Mouse (Mus musculus): ENCODE measurements around the gene Rnase4. TPM values are rescaled to one million over a fixed set of nuclear protein-coding genes. Genes with fewer than 3 reads are reported as not detected.

Gene Rnase4
- 124 TPM for polyA plus RNA-seq (2015; fragmentation: Illumina TruSeq; extraction: RNeasy Lipid Tissue Mini Kit (QIAGEN cat#74804); ENCODE audit: insufficient read depth, low read depth, low replicate concordance)

GRCm38 (mm10) chr14:51090921-51091900, at the start of gene Rnase4, which contains the start of gene Ang:
Gene Rnase4 (plus strand): TSS chr14:51091077.
Gene Ang (plus strand): TSS chr14:51091150.

GRCm38 (mm10) chr14:51041769-51042168, 49.1 kb upstream of the Rnase4 start, which contains the start of gene Rnase9:
Gene Rnase9 (minus strand): TSS chr14:51041869.

GRCm38 (mm10) chr14:51050063-51050462, 40.8 kb upstream of the Rnase4 start, which contains the start of gene Rnase11:
Gene Rnase11 (minus strand): TSS chr14:51050163.

GRCm38 (mm10) chr14:51057401-51057831, 33.5 kb upstream of the Rnase4 start, which contains the start of gene Rnase12:
Gene Rnase12 (minus strand): TSS chr14:51057661.

GRCm38 (mm10) chr14:51074335-51074734, 16.5 kb upstream of the Rnase4 start, which contains the start of gene Olfr750:
Gene Olfr750 (minus strand): TSS chr14:51074435.

GRCm38 (mm10) chr14:51113916-51114560, 23.2 kb downstream of the Rnase4 start, which contains the start of gene Eddm3b:
Gene Eddm3b (plus strand): TSS chr14:51114426.

GRCm38 (mm10) chr14:51146685-51147084, 55.8 kb downstream of the Rnase4 start, which contains the start of gene Rnase1:
Gene Rnase1 (minus strand): TSS chr14:51146785.

Other genes with a start within 250 kb of the Rnase4 start
- 8.0 TPM for gene Tep1, start 220.5 kb upstream of the Rnase4 start, polyA plus RNA-seq (2015; fragmentation: Illumina TruSeq; extraction: RNeasy Lipid Tissue Mini Kit (QIAGEN cat#74804); ENCODE audit: insufficient read depth, low read depth, low replicate concordance)
- 0.18 TPM for gene Klhl33, start 193.6 kb upstream of the Rnase4 start, polyA plus RNA-seq (2015; fragmentation: Illumina TruSeq; extraction: RNeasy Lipid Tissue Mini Kit (QIAGEN cat#74804); ENCODE audit: insufficient read depth, low read depth, low replicate concordance)
- gene Osgep, start 166.2 kb upstream of the Rnase4 start, polyA plus RNA-seq (2015; fragmentation: Illumina TruSeq; extraction: RNeasy Lipid Tissue Mini Kit (QIAGEN cat#74804); ENCODE audit: insufficient read depth, low read depth, low replicate concordance) = 13.7 TPM
- gene Apex1, start 166.1 kb upstream of the Rnase4 start, polyA plus RNA-seq (2015; fragmentation: Illumina TruSeq; extraction: RNeasy Lipid Tissue Mini Kit (QIAGEN cat#74804); ENCODE audit: insufficient read depth, low read depth, low replicate concordance) = 6.9 TPM
- 14.0 TPM for gene Pip4p1, start 160.2 kb upstream of the Rnase4 start, polyA plus RNA-seq (2015; fragmentation: Illumina TruSeq; extraction: RNeasy Lipid Tissue Mini Kit (QIAGEN cat#74804); ENCODE audit: insufficient read depth, low read depth, low replicate concordance)
- gene Pnp, start 160.0 kb upstream of the Rnase4 start, polyA plus RNA-seq (2015; fragmentation: Illumina TruSeq; extraction: RNeasy Lipid Tissue Mini Kit (QIAGEN cat#74804); ENCODE audit: insufficient read depth, low read depth, low replicate concordance) = 13.4 TPM
- gene Gm49342, start 146.6 kb upstream of the Rnase4 start, polyA plus RNA-seq (2015; fragmentation: Illumina TruSeq; extraction: RNeasy Lipid Tissue Mini Kit (QIAGEN cat#74804); ENCODE audit: insufficient read depth, low read depth, low replicate concordance) = 5.8 TPM
- gene Pnp2, start 135.1 kb upstream of the Rnase4 start, polyA plus RNA-seq (2015; fragmentation: Illumina TruSeq; extraction: RNeasy Lipid Tissue Mini Kit (QIAGEN cat#74804); ENCODE audit: insufficient read depth, low read depth, low replicate concordance) = 1.1 TPM
- not detected for gene Rnase10, start 83.3 kb upstream of the Rnase4 start, polyA plus RNA-seq (2015; fragmentation: Illumina TruSeq; extraction: RNeasy Lipid Tissue Mini Kit (QIAGEN cat#74804); ENCODE audit: insufficient read depth, low read depth, low replicate concordance)
- not detected for gene Rnase9, start 49.2 kb upstream of the Rnase4 start, polyA plus RNA-seq (2015; fragmentation: Illumina TruSeq; extraction: RNeasy Lipid Tissue Mini Kit (QIAGEN cat#74804); ENCODE audit: insufficient read depth, low read depth, low replicate concordance)
- gene Rnase11, start 40.9 kb upstream of the Rnase4 start, polyA plus RNA-seq (2015; fragmentation: Illumina TruSeq; extraction: RNeasy Lipid Tissue Mini Kit (QIAGEN cat#74804); ENCODE audit: insufficient read depth, low read depth, low replicate concordance) = not detected
- not detected for gene Rnase12, start 33.4 kb upstream of the Rnase4 start, polyA plus RNA-seq (2015; fragmentation: Illumina TruSeq; extraction: RNeasy Lipid Tissue Mini Kit (QIAGEN cat#74804); ENCODE audit: insufficient read depth, low read depth, low replicate concordance)
- gene Olfr750, start 16.6 kb upstream of the Rnase4 start, polyA plus RNA-seq (2015; fragmentation: Illumina TruSeq; extraction: RNeasy Lipid Tissue Mini Kit (QIAGEN cat#74804); ENCODE audit: insufficient read depth, low read depth, low replicate concordance) = not detected
- gene Ang, start 73 bp downstream of the Rnase4 start, polyA plus RNA-seq (2015; fragmentation: Illumina TruSeq; extraction: RNeasy Lipid Tissue Mini Kit (QIAGEN cat#74804); ENCODE audit: insufficient read depth, low read depth, low replicate concordance) = 58.7 TPM
- gene Eddm3b, start 23.3 kb downstream of the Rnase4 start, polyA plus RNA-seq (2015; fragmentation: Illumina TruSeq; extraction: RNeasy Lipid Tissue Mini Kit (QIAGEN cat#74804); ENCODE audit: insufficient read depth, low read depth, low replicate concordance) = not detected
- not detected for gene Rnase6, start 32.8 kb downstream of the Rnase4 start, polyA plus RNA-seq (2015; fragmentation: Illumina TruSeq; extraction: RNeasy Lipid Tissue Mini Kit (QIAGEN cat#74804); ENCODE audit: insufficient read depth, low read depth, low replicate concordance)
- 15,145 TPM for gene Rnase1, start 55.7 kb downstream of the Rnase4 start, polyA plus RNA-seq (2015; fragmentation: Illumina TruSeq; extraction: RNeasy Lipid Tissue Mini Kit (QIAGEN cat#74804); ENCODE audit: insufficient read depth, low read depth, low replicate concordance)
- not detected for gene Rnase2b, start 71.2 kb downstream of the Rnase4 start, polyA plus RNA-seq (2015; fragmentation: Illumina TruSeq; extraction: RNeasy Lipid Tissue Mini Kit (QIAGEN cat#74804); ENCODE audit: insufficient read depth, low read depth, low replicate concordance)
- not detected for gene Ang2, start 108.1 kb downstream of the Rnase4 start, polyA plus RNA-seq (2015; fragmentation: Illumina TruSeq; extraction: RNeasy Lipid Tissue Mini Kit (QIAGEN cat#74804); ENCODE audit: insufficient read depth, low read depth, low replicate concordance)
- not detected for gene Ear14, start 112.3 kb downstream of the Rnase4 start, polyA plus RNA-seq (2015; fragmentation: Illumina TruSeq; extraction: RNeasy Lipid Tissue Mini Kit (QIAGEN cat#74804); ENCODE audit: insufficient read depth, low read depth, low replicate concordance)
- not detected for gene Rnase2a, start 165.0 kb downstream of the Rnase4 start, polyA plus RNA-seq (2015; fragmentation: Illumina TruSeq; extraction: RNeasy Lipid Tissue Mini Kit (QIAGEN cat#74804); ENCODE audit: insufficient read depth, low read depth, low replicate concordance)